19 mouse cellular contexts compared by ENCODE assay signal in the genomic region with DNA sequence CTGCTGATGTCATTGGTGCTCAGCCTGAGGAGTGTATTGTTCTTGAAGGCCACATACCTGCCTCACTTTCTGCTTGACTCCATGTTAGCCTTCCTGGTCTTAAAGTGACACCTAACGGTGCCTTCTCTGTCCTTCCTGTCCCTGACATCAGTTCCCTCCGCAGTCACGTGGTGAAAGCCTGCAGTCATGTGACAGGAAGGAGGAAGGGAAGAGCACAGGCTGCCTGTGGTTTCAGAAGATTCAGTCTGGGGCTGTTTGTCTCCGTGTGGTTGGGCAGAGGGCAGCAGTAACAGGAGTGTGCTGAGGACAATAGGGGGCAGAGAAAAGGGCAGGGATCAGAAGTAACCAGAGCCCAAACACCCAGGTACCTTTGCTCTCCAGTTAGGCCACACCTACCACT.
DNase-seq lines count a peak whose midpoint lies in the region; ATAC-seq lines count a peak whose summit lies in the region.
"Had no signal": no experiment of that assay in that cellular context is flagged by ENCODE, and none has a peak within 500 bp of the region (broad histone marks: within the 10 kb centered on the region; RNA-seq: fewer than 3 reads in every experiment).

No protein-coding gene starts in this region.

- H3K4me3 ChIP-seq in midbrain, embryonic 10.5 days, result no peak overlapping the region
- H3K4me3 ChIP-seq: left cerebral cortex, adult 2 months; limb, embryonic 10.5 days; liver, embryonic 12.5 days had no signal

- peaks cover 28% of the 10 kb centered on the region for H3K36me3 ChIP-seq in midbrain, embryonic 10.5 days

- H3K27ac ChIP-seq in midbrain, embryonic 10.5 days (replicated peaks), result no peak overlapping the region
- H3K27ac ChIP-seq: left cerebral cortex, adult 2 months; limb, embryonic 10.5 days; liver, embryonic 12.5 days had no signal

- H3K27me3 ChIP-seq in midbrain, embryonic 10.5 days (ENCODE audit: low read depth, poor library complexity, severe bottlenecking), result no peaks in the 10 kb centered on the region
- H3K27me3 ChIP-seq: liver, embryonic 12.5 days had no signal

- H3K9me3 ChIP-seq in midbrain, embryonic 10.5 days (replicated peaks), result no peaks in the 10 kb centered on the region
- H3K9me3 ChIP-seq: limb, embryonic 10.5 days; liver, embryonic 12.5 days had no signal

- no peaks in the 10 kb centered on the region for H3K4me1 ChIP-seq in midbrain, embryonic 10.5 days
- H3K4me1 ChIP-seq: limb, embryonic 10.5 days; liver, embryonic 12.5 days had no signal

- WGBS in midbrain, embryonic 10.5 days, result 77% methylated on average over 4 of the region's 4 CpGs

- peak; percentile 22 for DNase-seq in CD4-positive, CD25-positive, alpha-beta regulatory T cell, adult 2 months (ENCODE audit: low read depth, low spot score)
- peak; percentile 29 for DNase-seq in thymus, postnatal 0 days (ENCODE audit: low spot score)
- DNase-seq in thymus, adult 18-20 months, result no peak
- no peak for DNase-seq in left cerebral cortex, adult 11 months (ENCODE audit: low spot score)
- DNase-seq in cerebellum, postnatal 25 days, result no peak
- no peak for DNase-seq in midbrain, embryonic 10.5 days (ENCODE audit: low spot score)
- DNase-seq: adrenal gland, postnatal 10 days; cerebellum, adult 8-10 months; gastrocnemius, postnatal 10 days; kidney, postnatal 14 days; lung, embryonic 14.5 days; right cerebral cortex, postnatal 14 days had no signal

- ATAC-seq in CD4-positive, CD25-positive, alpha-beta regulatory T cell, adult 4 months, result no peak
- peak; percentile 45; the same call in 1 of the 2 replicates for ATAC-seq in monocyte, adult 5-6 weeks (replicated peaks; ENCODE audit: insufficient number of reproducible peaks, low FRiP score, low TSS enrichment, poor library complexity, severe bottlenecking)
- ATAC-seq: inflammation-experienced regulatory T-cells, adult 6 months; liver, embryonic 12.5 days; midbrain, embryonic 16.5 days had no signal

Comparison
In these comparisons a context has a peak if more than half of its experiments do, and no peak if none do; other contexts are left out.
1. DNase-seq: peak in CD4-positive, CD25-positive, alpha-beta regulatory T cell, adult 2 months (single experiment) and thymus, postnatal 0 days (single experiment); none in thymus, adult 18-20 months (0 of 2), left cerebral cortex, adult 11 months (single experiment), cerebellum, postnatal 25 days (0 of 2) and midbrain, embryonic 10.5 days (single experiment).